Comparison of ENCODE assay signal across 8 mouse cellular contexts in the genomic region with DNA sequence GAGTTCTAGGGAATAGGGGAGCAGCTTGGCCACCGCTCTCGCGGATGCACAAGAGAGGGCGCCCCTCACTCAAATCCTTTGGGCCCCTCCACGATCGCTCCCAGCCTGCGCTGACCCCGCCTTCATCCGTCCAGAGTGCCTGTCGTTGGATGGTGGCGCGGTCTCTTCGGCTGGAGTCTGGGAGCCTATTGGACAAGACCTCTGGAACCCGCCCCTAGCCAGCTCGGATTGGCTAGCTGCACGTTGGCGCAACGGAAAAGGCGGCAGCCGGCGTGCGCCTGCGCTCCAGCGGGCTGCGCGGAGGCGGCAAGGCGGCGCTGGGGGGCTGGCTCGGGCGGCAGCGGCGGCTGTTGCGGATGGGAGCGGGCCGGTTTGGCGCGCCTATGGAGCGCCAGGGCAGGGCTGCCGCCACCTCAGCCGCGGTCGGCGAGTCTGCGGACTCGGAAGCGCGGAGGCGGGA. TPM values are rescaled to one million over a fixed set of nuclear protein-coding genes. Genes with fewer than 3 reads are reported as not detected.
DNase-seq lines count a peak whose midpoint lies in the region; ATAC-seq and TF ChIP-seq lines count a peak whose summit lies in the region.

A gene (plus strand): TSS at position 283 of the 460 bp plus-strand sequence.

- peak within 1 kb of the TSS; percentile 99 for H3K27ac ChIP-seq in hindbrain, embryonic 13.5 days

- POLR2A ChIA-PET in Patski (lab: Charles Lee) = interaction anchor here (1.3 kb wide), 1 partner anchor 39 kb away, joined by 3 read pairs; no protein-coding TSS in a partner anchor

- peak; percentile 99 for ATAC-seq in Patski
- ATAC-seq in hindbrain, embryonic 13.5 days (ENCODE audit: low FRiP score) = peak; percentile 100

- TF ChIP-seq CTCF in Patski (IDR thresholded peaks at IDR 0.05) = no peak

- H3K36me3 ChIP-seq in hindbrain, embryonic 13.5 days = no peaks in the 10 kb centered on the region

- in situ Hi-C loops in Patski (cut with MboI; ENCODE audit: low pct_unique_long_range_greater_than_20kb) = loop anchor here (10.0 kb wide), 1 partner anchor 243 kb away; no protein-coding TSS in a partner anchor

- WGBS in hindbrain, embryonic 13.5 days = under 1% methylated on average over 44 of the region's 49 CpGs

- H3K9ac ChIP-seq in hindbrain, embryonic 13.5 days = peak within 1 kb of the TSS; percentile 92

- no peaks in the 10 kb centered on the region for H3K9me3 ChIP-seq in hindbrain, embryonic 13.5 days

- peaks cover 36% of the 10 kb centered on the region for H3K4me1 ChIP-seq in hindbrain, embryonic 13.5 days (replicated peaks)

- peak within 1 kb of the TSS; percentile 81 for H3K4me2 ChIP-seq in hindbrain, embryonic 13.5 days

- CTCF ChIA-PET in Patski (lab: Charles Lee) = interaction anchor here (1.8 to 2.0 kb wide), 2 partner anchors 9 to 168 kb away, joined by 4 to 6 read pairs; no protein-coding TSS in a partner anchor

- peak; percentile 77 for DNase-seq in Patski (ENCODE audit: low read depth, low spot score)
- DNase-seq in cerebellum, postnatal 14 days = peak; percentile 98
- DNase-seq in frontal cortex, postnatal 14 days (ENCODE audit: low spot score in 2 of 2) = peak; percentile 97 to 98
- DNase-seq in layer of hippocampus, postnatal 25 days (ENCODE audit: extremely low spot score in 1 of 2, low spot score in 1 of 2) = peak; percentile 89 to 91
- DNase-seq in lung, postnatal 25 days (ENCODE audit: low spot score) = peak; percentile 98
- DNase-seq in retina, embryonic 14.5 days (ENCODE audit: low spot score) = peak; percentile 98
- DNase-seq in thymus, postnatal 4 days = peak; percentile 97

- no peaks in the 10 kb centered on the region for H3K27me3 ChIP-seq in Patski
- H3K27me3 ChIP-seq in hindbrain, embryonic 13.5 days = no peaks in the 10 kb centered on the region

- H3K4me3 ChIP-seq in hindbrain, embryonic 13.5 days = peak within 1 kb of the TSS; percentile 84

RNA-seq across cellular contexts. Expression of the gene that starts here (rescaled TPM):
- polyA plus RNA-seq in Patski (2021) = 42.8 TPM
- polyA plus RNA-seq in hindbrain, embryonic 13.5 days (2015; fragmentation: Nextera tagmentation; extraction: Ambion mirVana) = 28.4 and 30.9 TPM in 2 replicates
- 10 to 100 TPM; 55.7 to 63.8 TPM for total RNA-seq in layer of hippocampus, postnatal 25 days (2021)

Comparison
In these comparisons a context has a peak if more than half of its experiments do, and no peak if none do; other contexts are left out.
1. Peak in every context shown above with its lines: DNase-seq, ATAC-seq, H3K4me3 ChIP-seq and H3K27ac ChIP-seq.